Mouse (Mus musculus): ENCODE measurements around the gene Cish.

The Cish gene

GRCm38 (mm10) chr9:107313926-107314325 lies 18.1 kb downstream of the Cish start:
- no peak for DNase-seq (ENCODE audit: low read depth, low spot score)

DNA sequence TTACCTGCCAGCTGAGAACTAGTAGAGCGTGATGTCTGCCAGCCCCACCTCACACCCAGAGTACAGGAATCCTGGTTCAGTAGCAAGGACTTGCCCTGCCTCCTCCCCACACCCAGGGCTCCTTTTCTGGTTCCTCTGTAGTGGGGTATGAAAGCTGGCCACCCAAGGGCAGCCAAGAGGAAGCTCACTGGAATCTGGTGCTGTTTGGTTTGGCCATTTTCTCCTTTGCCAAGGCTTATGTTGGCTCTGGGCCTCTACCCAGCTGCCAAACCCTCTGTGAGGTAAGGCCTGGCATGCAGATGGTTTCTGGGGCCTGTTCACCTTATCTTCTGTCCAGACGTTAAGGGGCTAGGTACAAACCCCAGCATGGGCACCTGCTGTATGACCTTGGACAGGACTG lies 20.0 kb downstream of the Cish start:
- DNase-seq (ENCODE audit: low read depth, low spot score), result no peak

GRCm38 (mm10) chr9:107322461-107323050 lies 26.7 kb downstream of the Cish start:
- DNase-seq (ENCODE audit: low read depth, low spot score), result no peak

DNA sequence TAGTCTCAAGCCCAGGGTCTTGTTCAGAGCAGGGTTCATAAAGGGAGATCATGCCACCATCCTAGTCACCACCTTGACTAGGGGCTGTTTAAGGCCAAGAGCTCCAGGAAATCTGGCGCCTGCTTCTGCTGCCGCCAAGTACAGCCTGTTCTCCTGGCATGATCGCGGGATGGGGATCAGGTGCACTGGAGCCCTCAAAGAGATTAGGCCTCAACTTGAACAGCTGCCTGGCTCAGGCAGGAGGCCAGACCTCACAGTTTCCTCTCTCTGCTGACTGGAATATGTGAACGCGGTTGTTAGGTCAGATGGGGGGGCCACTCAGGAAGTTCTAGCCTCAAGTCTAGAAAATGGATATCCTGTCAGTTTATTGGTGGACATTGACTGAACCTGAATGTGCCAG lies 27.7 kb downstream of the Cish start:
- DNase-seq (ENCODE audit: low read depth, low spot score), result no peak

DNA sequence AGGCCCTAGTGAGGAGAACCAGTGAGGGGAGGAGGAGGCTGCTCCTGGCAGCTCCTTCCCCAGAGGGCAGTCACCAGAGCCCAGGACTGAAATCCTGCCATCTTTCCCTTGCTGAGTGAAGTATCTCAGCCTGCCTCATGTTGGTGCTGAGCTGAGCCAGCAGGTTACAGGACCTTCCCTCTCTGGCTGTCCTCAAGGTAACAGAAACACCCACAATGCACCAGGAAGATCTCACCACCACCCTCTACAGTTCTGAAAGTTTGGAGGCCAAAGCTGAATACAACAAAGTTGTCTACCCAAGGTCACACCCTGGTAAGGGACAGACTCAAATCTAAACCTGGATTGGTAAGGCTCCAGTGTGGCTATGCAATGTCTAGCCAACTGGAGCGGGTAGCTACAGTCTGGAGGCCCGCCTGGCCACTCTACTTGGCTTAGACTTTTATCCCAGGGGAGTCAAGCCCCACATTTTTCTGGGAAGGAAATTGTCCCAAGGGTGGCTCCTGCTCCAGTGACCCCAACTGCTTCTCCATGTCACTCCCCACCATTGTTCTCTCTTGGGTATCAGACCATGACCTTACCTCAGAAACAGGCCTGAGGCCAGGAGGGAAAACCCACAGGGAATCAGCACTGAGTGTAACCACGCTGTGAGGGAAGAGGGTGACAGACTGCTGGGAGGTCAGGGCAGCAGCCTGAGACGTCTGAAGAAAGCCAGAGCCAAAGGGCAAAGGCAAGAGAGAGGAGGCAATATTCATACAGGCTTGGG lies 29.2 kb downstream of the Cish start:
- DNase-seq (ENCODE audit: low read depth, low spot score), result no peak

- DNase-seq (ENCODE audit: low read depth, low spot score), result no peak
Measured at GRCm38 (mm10) chr9:107325904-107326303, 30.1 kb downstream of the Cish start.

DNA sequence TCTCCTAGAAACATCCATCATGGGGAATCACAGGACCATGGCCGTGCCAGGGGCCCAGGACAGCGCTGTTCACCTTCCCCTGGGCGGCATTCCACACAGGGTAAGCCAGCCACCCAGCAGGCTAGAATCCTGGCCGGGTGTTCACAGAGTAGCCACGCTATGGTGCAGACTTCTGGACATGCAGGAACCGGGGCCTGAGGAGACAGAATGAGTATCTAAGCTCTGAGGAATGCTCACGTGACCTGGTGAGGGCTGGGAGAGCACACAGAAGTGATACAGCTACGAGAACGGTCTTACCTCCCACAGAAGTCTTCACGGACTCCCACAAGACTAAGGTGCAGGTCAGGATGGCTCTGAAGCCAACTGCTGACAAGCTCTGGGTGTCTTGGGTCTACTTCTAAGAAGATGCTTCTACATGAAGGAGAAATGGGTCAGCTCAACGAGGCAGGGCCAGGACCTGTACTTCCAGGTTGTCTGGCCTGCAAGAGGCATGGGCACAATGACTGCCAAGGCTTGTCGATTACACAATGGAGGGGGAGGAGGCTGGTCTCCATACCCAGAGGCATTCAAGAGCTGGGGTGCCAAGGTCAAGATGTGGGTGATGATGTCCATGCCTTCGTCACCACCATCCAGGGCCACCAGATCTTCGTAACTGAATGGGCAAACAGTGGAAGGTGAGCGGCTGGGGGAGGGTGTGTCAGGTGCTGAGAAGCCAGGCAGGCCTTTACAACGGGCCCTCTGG lies 32.2 kb downstream of the Cish start:
- DNase-seq (ENCODE audit: low read depth, low spot score), result no peak

DNA sequence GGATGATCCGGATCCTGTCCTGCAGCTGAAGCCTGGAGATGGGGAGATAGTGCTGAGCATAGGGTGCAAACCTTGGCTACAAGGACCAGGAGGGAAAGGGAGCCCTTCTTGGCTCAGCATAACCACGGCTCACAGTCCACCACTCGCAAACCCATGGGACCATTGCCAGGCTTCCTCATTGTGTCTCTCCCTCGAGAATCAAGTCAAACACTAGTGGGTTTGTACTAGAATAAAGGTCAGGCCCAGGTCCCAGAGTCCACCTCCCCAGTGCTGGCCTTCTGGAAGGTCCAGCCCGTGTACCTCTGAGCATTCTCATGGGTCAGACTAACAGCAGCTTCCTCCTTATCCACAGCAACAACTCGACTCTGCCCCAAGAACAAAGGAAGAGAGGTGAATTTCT lies 35.0 kb downstream of the Cish start:
- no peak for DNase-seq (ENCODE audit: low read depth, low spot score)

GRCm38 (mm10) chr9:107333686-107334085 lies 37.9 kb downstream of the Cish start:
- no peak for DNase-seq (ENCODE audit: low read depth, low spot score)

DNA sequence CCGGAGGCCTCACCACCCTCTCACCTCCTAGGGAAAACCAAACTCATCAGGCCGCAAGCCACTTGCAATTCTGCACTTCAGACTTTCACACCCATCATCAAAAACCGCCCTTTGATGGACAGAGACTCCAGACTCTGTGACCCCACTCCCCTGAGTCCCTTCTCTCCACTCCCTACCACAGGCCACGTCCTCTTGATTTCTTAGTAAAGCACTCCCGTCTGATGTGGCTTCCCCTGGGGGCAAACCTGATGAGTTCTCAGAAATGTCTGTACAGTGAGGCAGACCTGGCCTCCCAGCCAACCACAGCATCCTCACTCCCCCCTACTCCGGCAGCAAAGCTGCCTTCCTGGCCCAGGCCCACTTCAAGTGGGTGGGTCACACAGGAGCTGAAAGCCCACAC lies 38.5 kb downstream of the Cish start:
- DNase-seq (ENCODE audit: low read depth, low spot score), result no peak

DNA sequence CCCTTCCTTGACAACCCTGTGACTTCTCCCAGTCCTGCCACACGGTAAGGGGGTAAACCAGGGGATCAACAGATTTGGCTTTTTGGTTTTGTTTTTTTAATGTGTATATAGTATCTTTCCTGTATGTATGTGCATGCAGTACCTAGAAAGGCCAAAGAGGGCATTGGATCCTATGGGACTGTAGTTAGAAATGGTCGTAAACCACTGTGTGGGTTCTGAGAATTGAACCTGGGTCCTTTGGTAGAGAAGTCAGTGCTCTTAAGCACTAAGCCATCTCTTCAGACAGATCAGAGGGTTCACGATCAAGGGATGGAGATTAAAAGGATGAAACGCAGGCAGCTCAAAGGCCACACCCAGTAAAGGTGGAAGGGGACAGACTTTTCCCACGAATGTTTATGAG lies 39.2 kb downstream of the Cish start:
- no peak for DNase-seq (ENCODE audit: low read depth, low spot score)

GRCm38 (mm10) chr9:107335909-107336308 lies 40.1 kb downstream of the Cish start:
- peak; percentile 76 for DNase-seq (ENCODE audit: low read depth, low spot score)

DNA sequence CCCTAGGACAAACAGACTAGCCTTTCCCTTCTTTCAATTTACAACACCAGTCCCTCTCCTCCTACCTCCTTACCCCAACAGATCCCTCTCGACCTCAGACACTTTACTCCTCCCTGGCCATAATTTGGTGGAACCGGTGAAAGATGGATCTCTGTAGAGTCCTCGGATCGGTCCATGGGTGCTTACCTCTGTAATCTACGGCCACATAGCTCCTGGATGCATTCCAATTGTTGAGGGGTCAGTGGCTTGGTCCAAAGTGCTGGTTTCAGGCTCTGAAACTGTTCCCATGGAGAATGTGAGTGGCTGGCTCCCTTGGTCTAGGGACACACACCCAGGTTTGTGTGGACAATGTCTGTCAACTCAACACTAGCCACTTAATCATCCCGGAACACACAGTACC lies 40.6 kb downstream of the Cish start:
- DNase-seq (ENCODE audit: low read depth, low spot score), result no peak

DNA sequence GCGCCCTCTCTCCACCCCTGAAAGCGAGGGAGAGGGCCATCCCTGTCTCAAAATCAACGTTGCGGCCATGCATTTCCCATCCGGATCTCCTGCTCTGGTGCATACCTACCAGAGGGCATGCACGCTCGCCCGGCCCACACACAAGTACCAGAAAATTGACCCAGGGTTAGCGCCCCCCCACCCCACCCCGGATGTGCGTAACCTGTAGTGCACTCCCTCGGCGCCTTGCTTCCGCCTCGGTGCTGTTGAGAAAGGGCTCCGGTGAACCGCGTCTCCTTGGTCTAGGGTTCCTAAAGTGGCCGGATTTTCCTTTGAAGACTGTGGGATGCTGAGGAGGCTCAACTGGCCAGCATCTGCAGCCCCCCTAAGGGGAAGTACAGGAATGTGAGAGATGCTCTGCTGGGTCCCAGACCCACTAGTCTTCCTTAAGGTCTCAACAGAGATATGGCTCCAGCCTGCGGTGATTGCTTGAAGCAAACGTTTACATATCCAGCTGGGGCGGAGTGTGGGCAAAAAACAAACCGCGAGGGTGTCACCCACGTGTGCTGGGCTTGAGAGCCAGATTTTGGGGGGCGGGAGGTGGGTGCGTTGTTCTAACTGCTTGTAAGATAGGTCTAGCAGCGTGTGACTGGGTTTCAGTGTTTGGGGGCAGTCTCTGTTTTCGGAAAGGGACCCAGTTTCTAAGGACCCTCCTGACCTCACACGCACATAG lies 42.5 kb downstream of the Cish start, which contains the start of gene Hemk1:
Gene Hemk1, minus strand, starts transcription at position 179 of the 712 bp plus-strand sequence.
- peak; percentile 80 for DNase-seq (ENCODE audit: low read depth, low spot score)

- DNase-seq (ENCODE audit: low read depth, low spot score), result peak; percentile 88
Measured at GRCm38 (mm10) chr9:107340267-107340859, 44.5 kb downstream of the Cish start, which contains the start of gene 6430571L13Rik. Gene 6430571L13Rik, plus strand, starts transcription at chr9:107340602.

DNA sequence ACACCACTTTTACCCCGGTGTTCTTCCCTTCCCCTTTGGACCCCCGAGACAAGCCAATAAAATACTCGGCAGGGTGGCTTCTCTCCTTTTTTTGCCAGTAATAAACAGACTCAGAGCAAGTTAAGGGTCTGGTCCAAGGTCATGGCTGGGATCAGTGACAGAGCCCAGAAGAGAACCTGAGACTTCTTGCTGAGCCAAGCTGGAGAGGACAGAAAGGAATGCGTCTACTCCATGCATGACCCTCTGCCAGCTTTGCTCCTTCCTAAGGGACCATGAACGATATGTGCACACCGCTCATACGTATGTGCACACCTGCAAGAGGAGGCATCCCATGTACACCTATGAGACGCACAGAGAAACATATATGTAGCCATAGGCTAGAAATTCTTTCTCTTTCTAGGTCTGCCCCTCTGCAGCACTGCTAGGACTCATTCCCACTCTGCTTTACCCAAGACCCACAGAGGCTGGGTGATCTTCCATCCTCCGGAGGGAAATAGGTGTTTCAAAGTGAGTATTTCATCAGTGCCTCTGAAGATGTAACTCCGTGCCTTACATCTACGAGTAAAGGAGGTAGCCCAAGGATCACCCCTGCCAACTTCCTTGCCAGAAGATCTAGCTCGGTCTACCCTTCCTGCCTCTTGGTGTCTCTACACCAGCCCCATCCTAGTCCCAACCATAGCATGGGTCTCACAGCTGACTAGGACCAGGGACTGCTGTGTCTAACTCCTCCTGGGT lies 45.3 kb downstream of the Cish start:
- DNase-seq (ENCODE audit: low read depth, low spot score), result no peak

DNA sequence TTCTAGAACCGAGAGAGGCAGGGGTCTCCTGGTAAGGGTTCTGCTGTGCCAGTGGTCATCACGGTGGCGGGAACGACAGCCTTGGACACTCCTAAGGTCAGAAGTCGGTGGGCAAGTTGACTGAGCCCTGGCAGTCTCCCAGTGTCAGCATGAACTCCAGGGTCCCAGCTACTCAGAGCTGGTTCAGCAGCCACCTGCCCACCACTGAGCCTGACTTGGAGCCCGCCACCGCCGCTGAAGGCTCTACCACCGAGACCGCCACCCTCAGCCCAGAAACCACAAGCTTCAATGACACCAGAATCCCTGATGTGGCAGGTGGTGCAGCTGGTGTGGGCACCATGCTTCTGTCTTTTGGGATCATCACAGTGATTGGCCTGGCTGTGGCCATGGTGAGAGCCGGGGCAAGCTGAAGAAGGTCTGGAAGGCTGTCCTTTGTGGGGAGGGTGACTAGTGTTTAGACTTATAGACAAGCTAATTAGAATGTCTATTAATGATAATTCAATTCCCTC lies 46.4 kb downstream of the Cish start:
- DNase-seq (ENCODE audit: low read depth, low spot score), result no peak

DNA sequence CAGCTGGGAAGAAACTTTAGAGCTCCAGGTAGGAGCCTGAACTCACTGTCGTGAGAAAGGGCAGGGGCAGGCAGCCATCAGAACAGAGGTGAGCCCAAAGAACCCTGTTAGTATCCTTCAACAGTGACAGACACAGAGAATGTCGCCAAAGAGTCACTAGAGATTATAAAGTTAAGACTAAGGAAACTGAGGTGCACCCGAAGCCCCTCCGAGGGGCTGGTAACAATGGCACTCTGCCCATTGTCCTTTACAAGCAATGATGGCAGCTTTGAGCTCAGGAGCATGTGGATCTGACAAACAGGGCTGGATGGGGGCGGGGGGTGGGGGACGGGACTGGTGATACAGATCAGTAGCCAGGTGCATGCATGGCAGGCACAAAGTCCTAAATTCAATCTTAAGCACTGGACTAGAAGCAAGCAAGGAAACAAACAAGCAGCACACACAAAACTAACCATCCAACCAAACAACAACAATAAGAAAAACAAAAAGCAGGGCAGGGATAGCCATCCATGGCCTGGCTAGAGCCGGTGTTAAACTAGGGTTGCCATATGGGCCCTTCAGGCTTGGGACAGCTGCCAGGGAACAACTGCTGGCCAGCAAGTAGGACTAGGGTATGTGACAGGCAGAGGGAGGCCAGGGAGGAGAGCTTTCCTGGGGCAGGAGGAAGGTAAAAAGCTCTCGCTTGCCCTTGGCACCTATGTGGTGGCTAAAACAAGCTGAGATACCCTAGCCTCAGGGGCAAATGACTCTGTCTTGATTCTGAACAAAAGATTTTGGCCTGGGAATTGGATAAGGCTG lies 47.5 kb downstream of the Cish start:
- DNase-seq (ENCODE audit: low read depth, low spot score), result no peak

DNA sequence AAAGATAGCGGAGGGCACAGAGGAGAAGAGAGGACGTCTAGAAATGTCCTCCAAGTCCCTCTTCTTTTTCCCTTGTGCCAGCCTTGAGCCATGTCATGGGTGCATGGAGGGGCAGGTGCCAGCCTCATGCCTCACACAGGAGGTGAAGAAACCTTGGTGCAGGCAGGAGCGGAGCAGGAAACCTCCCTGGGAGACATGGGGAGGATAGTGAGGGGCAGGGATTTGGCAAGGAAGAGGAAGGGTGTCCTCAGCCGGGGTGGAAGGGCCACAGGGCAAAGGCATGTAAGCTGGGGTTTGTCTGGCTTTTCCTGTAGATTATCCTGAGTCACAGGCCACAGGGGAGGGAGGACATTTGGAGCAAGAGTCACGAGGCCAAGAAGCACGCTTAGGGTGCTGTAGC lies 48.2 kb downstream of the Cish start:
- DNase-seq (ENCODE audit: low read depth, low spot score), result no peak

DNA sequence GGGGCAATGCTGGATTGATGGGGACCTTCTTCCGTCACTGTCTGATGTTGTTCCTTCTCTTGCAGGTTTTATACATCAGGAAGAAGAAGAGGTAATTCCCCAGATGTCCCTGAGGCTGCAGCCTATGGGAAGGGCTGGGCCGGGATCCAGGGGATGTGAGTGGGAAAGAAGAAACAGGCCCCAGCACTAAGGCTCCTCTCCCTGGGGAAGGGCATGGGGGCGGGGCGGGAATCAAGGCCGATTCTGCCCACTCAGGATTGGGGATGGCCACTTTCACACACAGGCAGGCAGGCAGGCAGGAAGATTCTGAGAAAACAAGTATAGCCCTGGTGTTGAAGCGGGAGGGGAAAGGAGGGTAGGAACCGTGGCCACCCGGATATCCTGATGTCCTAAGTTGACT lies 50.3 kb downstream of the Cish start:
- DNase-seq (ENCODE audit: low read depth, low spot score), result no peak

Measured in 3T3-L1 (cell line).